Mouse (Mus musculus): ENCODE measurements at regions not wholly inside any gene's neighbourhood (a gene's known extent, or its start where the extent isn't known, plus 50 kb on each side); places are given as distances from the start of the nearest gene placed in this dataset.

DNA sequence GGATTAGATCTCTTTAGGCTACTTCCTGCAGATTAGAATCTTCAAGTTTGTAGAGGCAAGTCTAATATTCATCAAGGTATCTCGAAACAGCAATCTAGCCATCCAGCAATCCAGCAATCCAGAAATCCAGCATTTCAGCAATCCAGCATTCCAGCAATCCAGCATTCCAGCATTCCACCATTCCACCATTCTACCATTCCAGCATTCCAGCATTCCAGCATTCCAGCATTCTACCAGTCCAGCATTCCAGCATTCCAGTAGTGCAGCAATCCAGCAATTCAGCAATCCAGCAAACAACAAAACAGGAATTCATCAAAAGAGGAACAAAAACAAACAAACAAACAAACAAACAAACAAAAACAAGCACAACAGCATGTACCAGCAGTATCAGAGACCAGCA, 1713.9 kb upstream of the Cntnap5a start:
- no peak for TF ChIP-seq CTCF (conservative IDR thresholded peaks at IDR 0.05; ENCODE audit: low read length)
- TF ChIP-seq NANOG (IDR thresholded peaks at IDR 0.05; ENCODE audit: borderline replicate concordance, low read length), result 0 out of 2 replicates have a peak, but pooled peaks have one; percentile 10
- no peak for TF ChIP-seq POU5F1 (IDR thresholded peaks at IDR 0.05; ENCODE audit: borderline replicate concordance, low read length)
